Mouse (Mus musculus): ENCODE measurements around the gene Zfp385a. TPM values are rescaled to one million over a fixed set of nuclear protein-coding genes. Genes with fewer than 3 reads are reported as not detected.
A peak's percentile ranks its signal among the peaks of the same experiment; 100 is the strongest.

Zfp385a gene
- polyA plus RNA-seq, 1 experiment from 2014 or later: 11.8 TPM

GRCm38 (mm10) chr15:103308056-103308875 lies 31.6 kb downstream of the Zfp385a start:
- 35% methylated on average over 28 of the region's 28 CpGs for WGBS

GRCm38 (mm10) chr15:103307125-103307524 lies 32.8 kb downstream of the Zfp385a start:
- WGBS: 3% methylated on average over 7 of the region's 7 CpGs
- Histone ChIP-seq H3K27me3 (ENCODE audit: insufficient read depth, low read length) (no peaks in the 10 kb centered on the region), H3K27ac (ENCODE audit: low read depth) (no peak overlapping the region), H3K4me2 (peak overlapping the region; percentile 32; the same call in 1 of the 2 replicates), H3K9me3 (ENCODE audit: low read depth, low read length) (no peaks in the 10 kb centered on the region), H3K4me1 (ENCODE audit: insufficient read depth) (peaks cover 33% of the 10 kb centered on the region), H3K36me3 (ENCODE audit: insufficient read depth) (no peaks in the 10 kb centered on the region), H3K9ac (no peak overlapping the region), H3K4me3 (ENCODE audit: low read depth, low read length) (no peak overlapping the region)
- ATAC-seq (ENCODE audit: insufficient read depth) (no peak), DNase-seq (peak; percentile 98)
- TF ChIP-seq CTCF (IDR thresholded peaks at IDR 0.05; ENCODE audit: low read depth): peak; percentile 99

More at GRCm38 (mm10) chr15:103308056-103308875, 31.6 kb downstream of the Zfp385a start:
- Histone ChIP-seq H3K4me1 (ENCODE audit: insufficient read depth) (peaks cover 27% of the 10 kb centered on the region), H3K4me3 (ENCODE audit: low read depth, low read length) (peak overlapping the region; percentile 4; the same call in 1 of the 2 replicates), H3K27ac (ENCODE audit: low read depth) (no peak overlapping the region), H3K4me2 (peak overlapping the region; percentile 47), H3K9me3 (ENCODE audit: low read depth, low read length) (no peaks in the 10 kb centered on the region), H3K36me3 (ENCODE audit: insufficient read depth) (no peaks in the 10 kb centered on the region), H3K27me3 (ENCODE audit: insufficient read depth, low read length) (no peaks in the 10 kb centered on the region), H3K9ac (peak overlapping the region; percentile 41)
- ATAC-seq (ENCODE audit: insufficient read depth) (no peak), DNase-seq (peak; percentile 55)
- TF ChIP-seq CTCF (IDR thresholded peaks at IDR 0.05; ENCODE audit: low read depth): peak; percentile 59

DNA sequence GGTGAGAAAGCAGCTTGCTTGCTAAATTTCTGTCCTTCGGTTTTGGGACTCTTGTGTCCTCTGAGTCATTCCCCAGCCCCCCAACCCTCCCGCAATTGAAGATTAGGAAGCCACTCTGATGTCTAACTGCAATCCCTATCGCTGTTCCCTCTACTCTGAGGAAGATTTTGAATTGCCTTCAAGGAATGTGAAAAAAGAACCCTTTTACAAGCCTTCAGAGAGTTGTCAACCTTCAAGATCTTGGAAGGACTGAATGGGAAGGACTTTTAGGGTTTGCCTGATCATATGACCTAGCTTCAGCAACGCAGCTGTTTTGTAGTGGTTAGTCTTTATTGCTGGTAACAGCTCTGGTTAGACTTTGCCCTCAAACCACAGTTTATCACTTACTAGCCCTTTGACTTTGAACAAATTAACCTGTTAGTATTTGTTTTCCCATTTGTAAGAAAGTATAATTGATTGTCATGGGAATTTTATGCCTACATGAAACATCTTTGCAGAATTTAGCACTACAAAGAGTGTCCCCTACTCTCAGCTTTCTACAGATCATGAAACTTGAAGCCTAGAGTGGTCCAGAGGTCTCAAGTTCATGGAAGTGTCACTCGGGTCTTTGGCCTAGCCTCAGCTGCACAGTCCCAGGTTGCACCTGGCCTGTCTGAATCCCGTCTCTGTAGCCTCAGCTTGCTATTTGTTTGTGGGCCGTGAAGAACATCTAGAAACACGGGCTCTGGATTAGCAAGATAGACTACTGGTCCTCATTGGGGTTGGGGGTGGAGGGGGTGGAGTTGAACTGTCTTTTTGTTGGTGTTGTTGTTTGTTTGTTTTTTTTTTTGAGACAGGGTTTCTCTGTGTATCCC lies 33.9 kb downstream of the Zfp385a start:
- 27% methylated on average over 8 of the region's 8 CpGs for WGBS
- no peak for TF ChIP-seq CTCF (IDR thresholded peaks at IDR 0.05; ENCODE audit: low read depth)
- DNase-seq: peak; percentile 39
- Histone ChIP-seq H3K4me2 (peak overlapping the region; percentile 64), H3K27ac (ENCODE audit: low read depth) (peak overlapping the region; percentile 97), H3K9ac (peak overlapping the region; percentile 70), H3K4me3 (ENCODE audit: low read depth, low read length) (peak overlapping the region; percentile 46), H3K4me1 (ENCODE audit: insufficient read depth) (peaks cover 39% of the 10 kb centered on the region), H3K9me3 (ENCODE audit: low read depth, low read length) (no peaks in the 10 kb centered on the region), H3K27me3 (ENCODE audit: insufficient read depth, low read length) (no peaks in the 10 kb centered on the region), H3K36me3 (ENCODE audit: insufficient read depth) (no peaks in the 10 kb centered on the region)
- no peak for ATAC-seq (ENCODE audit: insufficient read depth)

DNA sequence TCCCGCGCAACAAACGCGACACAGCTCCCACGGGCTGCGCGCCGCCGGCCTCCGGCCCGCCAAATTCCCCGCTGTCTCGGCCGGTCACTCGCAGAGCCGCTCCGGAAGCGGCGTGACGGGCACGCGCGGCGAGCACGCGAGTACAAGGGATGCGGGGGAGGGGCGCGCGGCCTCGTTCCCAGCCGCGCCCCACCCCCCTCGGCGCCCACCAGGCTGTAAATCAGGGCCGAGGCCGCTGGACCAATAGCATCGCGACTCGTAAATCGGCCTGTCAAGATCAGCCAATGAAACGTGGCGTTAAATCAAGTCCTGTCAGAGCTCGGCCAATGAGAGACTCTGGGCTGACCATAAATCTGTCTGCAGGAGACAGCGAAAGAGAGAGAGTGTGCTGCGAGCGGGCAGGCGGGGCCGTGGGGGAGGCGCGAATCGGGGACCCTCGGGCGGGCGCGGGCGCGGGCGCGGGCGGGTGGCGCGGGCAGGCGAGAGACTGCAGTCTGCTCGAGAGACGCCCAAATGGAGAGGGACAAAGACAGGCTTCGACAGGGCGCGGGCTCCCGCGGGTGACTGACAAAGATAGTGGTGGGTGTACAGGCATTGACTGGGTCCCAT lies 34.7 kb downstream of the Zfp385a start:
- Histone ChIP-seq H3K27me3 (ENCODE audit: insufficient read depth, low read length) (no peaks in the 10 kb centered on the region), H3K4me1 (ENCODE audit: insufficient read depth) (peaks cover 46% of the 10 kb centered on the region), H3K4me2 (peak overlapping the region; percentile 64), H3K36me3 (ENCODE audit: insufficient read depth) (no peaks in the 10 kb centered on the region), H3K4me3 (ENCODE audit: low read depth, low read length) (peak overlapping the region; percentile 46), H3K9ac (peak overlapping the region; percentile 70), H3K27ac (ENCODE audit: low read depth) (peak overlapping the region; percentile 97), H3K9me3 (ENCODE audit: low read depth, low read length) (no peaks in the 10 kb centered on the region)
- no peak for TF ChIP-seq CTCF (IDR thresholded peaks at IDR 0.05; ENCODE audit: low read depth)
- ATAC-seq (ENCODE audit: insufficient read depth) (peak; percentile 96), DNase-seq (peak; percentile 99)
- WGBS: under 1% methylated on average over 71 of the region's 71 CpGs

GRCm38 (mm10) chr15:103304616-103304969 lies 35.3 kb downstream of the Zfp385a start:
- WGBS: under 1% methylated on average over 9 of the region's 9 CpGs
- Histone ChIP-seq H3K4me3 (ENCODE audit: low read depth, low read length) (peak overlapping the region; percentile 46), H3K36me3 (ENCODE audit: insufficient read depth) (no peaks in the 10 kb centered on the region), H3K9ac (peak overlapping the region; percentile 56), H3K4me1 (ENCODE audit: insufficient read depth) (peaks cover 51% of the 10 kb centered on the region), H3K27me3 (ENCODE audit: insufficient read depth, low read length) (no peaks in the 10 kb centered on the region), H3K9me3 (ENCODE audit: low read depth, low read length) (no peaks in the 10 kb centered on the region), H3K27ac (ENCODE audit: low read depth) (peak overlapping the region; percentile 97), H3K4me2 (peak overlapping the region; percentile 64)
- peak; percentile 27 for ATAC-seq (ENCODE audit: insufficient read depth)
- no peak for DNase-seq
- no peak for TF ChIP-seq CTCF (IDR thresholded peaks at IDR 0.05; ENCODE audit: low read depth)

DNA sequence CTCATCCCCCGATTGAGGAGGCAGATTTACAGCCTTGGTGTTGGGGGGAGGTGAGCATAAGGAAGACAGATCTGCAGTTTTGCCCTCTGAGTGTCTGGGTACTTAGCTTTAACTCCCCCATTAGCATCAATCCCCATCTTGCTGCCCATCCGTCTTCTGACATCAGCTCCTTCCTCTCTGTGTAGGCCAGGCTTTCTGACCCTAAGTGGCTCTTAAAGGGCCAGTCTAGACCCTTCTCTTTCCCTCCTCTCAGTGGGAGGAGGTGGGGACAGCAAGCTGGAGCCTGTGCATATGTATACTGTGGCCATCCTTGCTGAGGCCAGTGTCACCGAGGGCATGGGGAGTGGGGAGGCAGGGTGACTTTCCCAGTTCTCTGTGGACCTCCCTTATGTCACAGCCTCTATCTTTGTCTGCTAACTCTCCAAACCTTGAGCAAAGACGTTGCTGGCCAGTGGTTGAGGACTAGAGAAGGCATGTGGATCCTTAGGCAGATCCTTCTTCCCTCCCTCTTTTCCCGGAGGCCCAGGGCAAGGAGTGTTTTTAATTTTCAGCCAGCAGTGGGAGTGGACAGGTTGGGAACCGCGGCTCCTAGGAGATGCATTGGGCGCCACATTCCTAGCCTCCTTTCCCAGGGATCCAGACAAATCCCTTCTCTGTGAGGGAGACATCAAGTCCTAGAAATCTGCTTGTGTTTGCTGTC lies 35.8 kb downstream of the Zfp385a start:
- H3K9ac ChIP-seq: peak overlapping the region; percentile 56
- H3K4me3 ChIP-seq (ENCODE audit: low read depth, low read length): peak overlapping the region; percentile 46
- ATAC-seq (ENCODE audit: insufficient read depth): no peak
- peak; percentile 57 for DNase-seq
- H3K27ac ChIP-seq (ENCODE audit: low read depth): peak overlapping the region; percentile 97
- peak overlapping the region; percentile 64 for H3K4me2 ChIP-seq
- H3K4me1 ChIP-seq (ENCODE audit: insufficient read depth): peaks cover 55% of the 10 kb centered on the region
- H3K36me3 ChIP-seq (ENCODE audit: insufficient read depth): no peaks in the 10 kb centered on the region; the same call in 1 of the 2 replicates
- WGBS: 5% methylated on average over 8 of the region's 8 CpGs
- no peaks in the 10 kb centered on the region for H3K9me3 ChIP-seq (ENCODE audit: low read depth, low read length)
- H3K27me3 ChIP-seq (ENCODE audit: insufficient read depth, low read length): no peaks in the 10 kb centered on the region
- TF ChIP-seq CTCF (IDR thresholded peaks at IDR 0.05; ENCODE audit: low read depth): no peak; the same call in 1 of the 2 replicates

Data from lung, embryonic 14.5 days (tissue).